Comparison of ENCODE assay signal across 24 mouse cellular contexts in genomic region chr10:25017843-25018242, GRCm38 (mm10).
A peak's percentile ranks its signal among the peaks of the same experiment; 100 is the strongest.
DNase-seq lines count a peak whose midpoint lies in the region; ATAC-seq lines count a peak whose summit lies in the region.
"Had no signal": no experiment of that assay in that cellular context is flagged by ENCODE, and none has a peak within 500 bp of the region (broad histone marks: within the 10 kb centered on the region; RNA-seq: fewer than 3 reads in every experiment).

No protein-coding gene starts in this region.

- no peak overlapping the region for H3K9ac ChIP-seq in hindbrain, embryonic 11.5 days (ENCODE audit: low read depth, low read length)
- H3K9ac ChIP-seq in neural tube, embryonic 11.5 days (ENCODE audit: low read length), result no peak overlapping the region
- H3K9ac ChIP-seq in neural tube, embryonic 14.5 days (replicated peaks; ENCODE audit: low read depth, low read length), result no peak overlapping the region
- H3K9ac ChIP-seq: embryonic facial prominence, embryonic 13.5 days; embryonic facial prominence, embryonic 15.5 days; forebrain, embryonic 12.5 days had no signal

- no peak overlapping the region for H3K27ac ChIP-seq in hindbrain, embryonic 11.5 days (ENCODE audit: low read depth, low read length)
- no peak overlapping the region for H3K27ac ChIP-seq in hindbrain, embryonic 10.5 days
- H3K27ac ChIP-seq in neural tube, embryonic 11.5 days (ENCODE audit: low read depth, low read length), result no peak overlapping the region
- H3K27ac ChIP-seq in neural tube, embryonic 14.5 days (ENCODE audit: low read depth, low read length), result no peak overlapping the region
- H3K27ac ChIP-seq: embryonic facial prominence, embryonic 13.5 days; embryonic facial prominence, embryonic 15.5 days; forebrain, embryonic 10.5 days; forebrain, embryonic 12.5 days had no signal

- ATAC-seq in hindbrain, embryonic 11.5 days (ENCODE audit: low FRiP score), result 0 out of 2 replicates have a peak, but pooled peaks have one; percentile 33
- peak; percentile 31; the same call in 1 of the 2 replicates for ATAC-seq in neural tube, embryonic 11.5 days (ENCODE audit: insufficient read depth, low FRiP score, low TSS enrichment)
- peak; percentile 78 for ATAC-seq in neural tube, embryonic 14.5 days (ENCODE audit: low read depth)
- ATAC-seq: forebrain, embryonic 14.5 days; forebrain, embryonic 16.5 days had no signal

- H3K4me2 ChIP-seq in hindbrain, embryonic 11.5 days (replicated peaks; ENCODE audit: low read depth, low read length), result no peak overlapping the region
- no peak overlapping the region for H3K4me2 ChIP-seq in neural tube, embryonic 11.5 days (ENCODE audit: low read depth)
- H3K4me2 ChIP-seq in neural tube, embryonic 14.5 days (ENCODE audit: low read depth, low read length), result no peak overlapping the region
- H3K4me2 ChIP-seq: embryonic facial prominence, embryonic 13.5 days; embryonic facial prominence, embryonic 15.5 days; forebrain, embryonic 12.5 days had no signal

- no peak for DNase-seq in hindbrain, embryonic 11.5 days (ENCODE audit: low spot score)
- DNase-seq in hindbrain, embryonic 10.5 days (ENCODE audit: low spot score), result no peak
- DNase-seq in neural tube, embryonic 11.5 days (ENCODE audit: low spot score), result no peak
- DNase-seq in neural tube, embryonic 10.5 days (ENCODE audit: extremely low spot score, low spot score), result no peak
- peak; percentile 40 for DNase-seq in retina, embryonic 14.5 days (ENCODE audit: low spot score)
- DNase-seq in retina, postnatal 1 day, result no peak
- DNase-seq in right cerebral cortex, postnatal 25 days, result no peak
- DNase-seq: adrenal gland, adult 2 months; adrenal gland, postnatal 10 days; adrenal gland, postnatal 25 days; cerebellum, adult 11-12 months; cerebellum, adult 8-10 months; cerebellum, adult 9-11 months; cerebellum, postnatal 14 days; cerebellum, postnatal 36 days; embryo, embryonic 11 days had no signal

- no peaks in the 10 kb centered on the region for H3K36me3 ChIP-seq in hindbrain, embryonic 11.5 days (ENCODE audit: control insufficient read depth, insufficient read depth, low read length)
- H3K36me3 ChIP-seq in hindbrain, embryonic 10.5 days, result no peaks in the 10 kb centered on the region
- H3K36me3 ChIP-seq in neural tube, embryonic 11.5 days (ENCODE audit: control insufficient read depth, insufficient read depth, low read length), result no peaks in the 10 kb centered on the region
- H3K36me3 ChIP-seq in neural tube, embryonic 14.5 days (ENCODE audit: control insufficient read depth, insufficient read depth, low read length), result no peaks in the 10 kb centered on the region
- H3K36me3 ChIP-seq: embryonic facial prominence, embryonic 13.5 days; embryonic facial prominence, embryonic 15.5 days; forebrain, embryonic 10.5 days; forebrain, embryonic 12.5 days had no signal

- WGBS in hindbrain, embryonic 11.5 days, result 71% methylated on average over 1 of the region's 1 CpGs
- WGBS in hindbrain, embryonic 10.5 days, result 73% methylated on average over 1 of the region's 1 CpGs
- 86% methylated on average over 1 of the region's 1 CpGs for WGBS in neural tube, embryonic 11.5 days
- WGBS in neural tube, embryonic 14.5 days, result 51% methylated on average over 1 of the region's 1 CpGs

- no peaks in the 10 kb centered on the region for H3K27me3 ChIP-seq in hindbrain, embryonic 11.5 days (ENCODE audit: control insufficient read depth, insufficient read depth, low read length)
- no peaks in the 10 kb centered on the region for H3K27me3 ChIP-seq in hindbrain, embryonic 10.5 days (ENCODE audit: insufficient read depth, poor library complexity, severe bottlenecking)
- no peaks in the 10 kb centered on the region for H3K27me3 ChIP-seq in neural tube, embryonic 11.5 days (ENCODE audit: control insufficient read depth, insufficient read depth, low read length)
- H3K27me3 ChIP-seq in neural tube, embryonic 14.5 days (ENCODE audit: control insufficient read depth, insufficient read depth, low read length), result no peaks in the 10 kb centered on the region
- H3K27me3 ChIP-seq: embryonic facial prominence, embryonic 13.5 days; embryonic facial prominence, embryonic 15.5 days; forebrain, embryonic 12.5 days had no signal

- H3K4me1 ChIP-seq in hindbrain, embryonic 11.5 days (replicated peaks; ENCODE audit: control insufficient read depth, insufficient read depth, low read length), result no peaks in the 10 kb centered on the region
- H3K4me1 ChIP-seq in hindbrain, embryonic 10.5 days (replicated peaks), result no peaks in the 10 kb centered on the region
- H3K4me1 ChIP-seq in neural tube, embryonic 11.5 days (ENCODE audit: control insufficient read depth, insufficient read depth, low read length), result no peaks in the 10 kb centered on the region
- H3K4me1 ChIP-seq in neural tube, embryonic 14.5 days (ENCODE audit: control insufficient read depth, insufficient read depth, low read length), result no peaks in the 10 kb centered on the region
- H3K4me1 ChIP-seq: embryonic facial prominence, embryonic 13.5 days; embryonic facial prominence, embryonic 15.5 days; forebrain, embryonic 10.5 days; forebrain, embryonic 12.5 days had no signal

- H3K4me3 ChIP-seq in hindbrain, embryonic 11.5 days (ENCODE audit: low read depth, low read length), result no peak overlapping the region
- H3K4me3 ChIP-seq in hindbrain, embryonic 10.5 days, result no peak overlapping the region
- H3K4me3 ChIP-seq in neural tube, embryonic 11.5 days (ENCODE audit: low read depth, low read length), result no peak overlapping the region
- no peak overlapping the region for H3K4me3 ChIP-seq in neural tube, embryonic 14.5 days (ENCODE audit: low read depth, low read length)
- H3K4me3 ChIP-seq: embryonic facial prominence, embryonic 13.5 days; embryonic facial prominence, embryonic 15.5 days; erythroblast, embryonic 14.5 days; forebrain, embryonic 10.5 days; forebrain, embryonic 12.5 days had no signal

- H3K9me3 ChIP-seq in hindbrain, embryonic 11.5 days (ENCODE audit: control insufficient read depth, low read length), result no peaks in the 10 kb centered on the region
- H3K9me3 ChIP-seq in hindbrain, embryonic 10.5 days, result no peaks in the 10 kb centered on the region
- H3K9me3 ChIP-seq in neural tube, embryonic 11.5 days (ENCODE audit: control insufficient read depth, low read length), result no peaks in the 10 kb centered on the region
- no peaks in the 10 kb centered on the region for H3K9me3 ChIP-seq in neural tube, embryonic 14.5 days (ENCODE audit: control insufficient read depth, low read length)
- H3K9me3 ChIP-seq: embryonic facial prominence, embryonic 13.5 days; embryonic facial prominence, embryonic 15.5 days; forebrain, embryonic 10.5 days; forebrain, embryonic 12.5 days had no signal
